Mouse (Mus musculus) thymus, adult 2 months (tissue): Measurements from ENCODE around the gene Zbtb26.

Source experiments
- CTCF ChIP-seq: fragments of 200-500 bp; IDR thresholded peaks from 2 replicates; pipeline ENCODE4 v1.5.1; 2012; ENCODE audit warnings: mild to moderate bottlenecking, control low read depth, low read length, moderate library complexity, borderline replicate concordance; ENCODE audit not compliant: control insufficient read depth, poor library complexity, insufficient read depth; ENCODE audit errors: extremely low read depth
- POLR2A ChIP-seq: fragments of 200-500 bp; IDR thresholded peaks from 2 replicates; pipeline ENCODE4 v1.6.1; 2012; ENCODE audit warnings: mild to moderate bottlenecking, low read length, control low read depth, moderate library complexity; ENCODE audit not compliant: control insufficient read depth, poor library complexity, insufficient read depth; ENCODE audit errors: extremely low read depth

- TF ChIP-seq POLR2A (no peak), CTCF (no peak)
Measured at GRCm38 (mm10) chr2:37460707-37461106, 17.8 kb upstream of the Zbtb26 start.
